Mouse (Mus musculus) 3134 (cell line): ENCODE data around the gene Pet100.

Experiments used
- DNase-seq: peaks from one replicate; pipeline ENCODE4 v3.0.0-alpha.2; 2011; ENCODE audit warnings: low spot score; ENCODE audit not compliant: insufficient read length; ENCODE audit errors: extremely low read depth

The Pet100 gene

GRCm38 (mm10) chr8:3674671-3675070 is 53.3 kb downstream of the Pet100 start:
- DNase-seq = peak; percentile 18
